Mouse (Mus musculus) forebrain, embryonic 16.5 days (tissue): ENCODE results near the gene Sem1. TPM values are rescaled to one million over a fixed set of nuclear protein-coding genes. Genes with fewer than 3 reads are reported as not detected.

Experiments
- ATAC-seq: fragments of 200-750 bp; cut with Nextera tagmentation; 2 replicates; pipeline ENCODE4 v1.8.0; 2017; ENCODE audit warnings: mild to moderate bottlenecking, moderate library complexity
- H3K27ac ChIP-seq: fragments of 300-500 bp; sonication (generic); 2 replicates; pipeline ENCODE4 v1.5.1; 2014; ENCODE audit warnings: low read length, control low read depth
- H3K27me3 ChIP-seq: fragments of 300-500 bp; sonication (generic); replicated peaks from 2 replicates; pipeline ENCODE4 v1.6.1; 2014; ENCODE audit warnings: low read length; ENCODE audit not compliant: control insufficient read depth, insufficient read depth
- H3K36me3 ChIP-seq: fragments of 300-500 bp; sonication (generic); 2 replicates; pipeline ENCODE4 v1.6.1; 2014; ENCODE audit not compliant: control insufficient read depth, insufficient read depth
- H3K4me1 ChIP-seq: fragments of 300-500 bp; sonication (generic); replicated peaks from 2 replicates; pipeline ENCODE4 v1.6.1; 2014; ENCODE audit warnings: low read length; ENCODE audit not compliant: control insufficient read depth, insufficient read depth
- H3K4me2 ChIP-seq: fragments of 300-500 bp; sonication (generic); 2 replicates; pipeline ENCODE4 v1.6.1; 2014; ENCODE audit warnings: mild to moderate bottlenecking, low read length, control low read depth
- H3K4me3 ChIP-seq: fragments of 300-500 bp; sonication (generic); replicated peaks from 2 replicates; pipeline ENCODE4 v1.5.1; 2014; ENCODE audit warnings: mild to moderate bottlenecking, low read length, control low read depth
- H3K9ac ChIP-seq: fragments of 300-500 bp; sonication (generic); replicated peaks from 2 replicates; pipeline ENCODE4 v1.6.1; 2014; ENCODE audit warnings: low read depth, low read length, control low read depth
- H3K9me3 ChIP-seq: fragments of 300-500 bp; sonication (generic); 2 replicates; pipeline ENCODE4 v1.6.1; 2016; ENCODE audit warnings: low read length; ENCODE audit not compliant: control insufficient read depth
- WGBS: fragments of 180-500 bp; shearing (Covaris S2); extraction: QIAGEN DNeasy Blood & Tissue Kit; methylation state at CpG from one replicate; pipeline ENCODE4 v1.1.7; 2014; 5-methylcytosine and 5-hydroxymethylcytosine counted together
- polyA plus RNA-seq: library from polyadenylated mRNA; unstranded; fragments of >200 nt; fragmentation: Nextera tagmentation; extraction: Ambion mirVana; gene quantifications from 2 replicates; pipeline ENCODE4 v1.2.1, GENCODE M21; 2015

Gene Sem1
- 165 and 179 TPM in 2 replicates for polyA plus RNA-seq

DNA sequence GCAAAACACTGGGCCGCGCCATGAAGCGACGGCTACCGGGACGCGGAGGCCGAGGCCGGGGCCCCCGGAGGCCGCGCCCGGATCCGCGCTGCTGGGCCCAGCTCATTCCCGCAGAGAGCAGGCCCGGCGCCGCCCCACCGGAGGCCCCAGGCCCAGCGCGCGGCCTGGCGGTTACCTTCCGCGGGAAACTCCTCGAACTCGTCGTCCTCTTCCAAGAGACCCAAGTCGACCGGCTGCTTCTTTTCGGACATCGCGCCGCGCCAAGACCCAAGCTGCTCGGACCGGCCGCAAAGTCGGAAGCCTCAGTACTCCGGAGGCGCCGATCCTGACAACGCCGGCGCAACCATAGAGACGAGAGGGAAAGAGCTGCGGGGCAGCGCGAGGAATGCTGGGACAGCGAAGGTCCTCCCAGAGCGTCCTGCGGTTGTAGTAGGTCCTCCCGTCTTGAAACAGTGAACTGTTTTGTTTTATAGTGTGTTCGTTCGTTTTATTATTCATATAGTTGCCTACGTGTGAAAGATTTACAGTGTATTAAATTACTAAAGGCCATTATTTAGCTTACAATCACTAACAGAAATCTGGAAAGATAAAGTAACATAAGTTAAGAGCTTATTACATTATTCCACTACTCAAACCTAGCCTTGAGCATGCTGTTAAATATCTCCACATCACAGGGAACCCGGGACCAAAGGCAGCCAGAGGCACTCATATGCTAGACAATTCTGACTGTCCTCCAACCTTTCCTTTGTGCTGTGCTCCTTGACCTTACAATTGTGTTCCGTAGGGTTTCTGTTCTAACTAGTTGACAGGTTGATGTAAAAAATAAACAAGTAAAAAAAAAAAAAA, at the start of gene Sem1:
Gene Sem1, minus strand, starts transcription at position 360 of the 846 bp plus-strand sequence.
- 1% methylated on average over 59 of the region's 59 CpGs for WGBS
- H3K4me2 ChIP-seq, result peak within 1 kb of the TSS; percentile 79
- ATAC-seq, result peak; percentile 99

DNA sequence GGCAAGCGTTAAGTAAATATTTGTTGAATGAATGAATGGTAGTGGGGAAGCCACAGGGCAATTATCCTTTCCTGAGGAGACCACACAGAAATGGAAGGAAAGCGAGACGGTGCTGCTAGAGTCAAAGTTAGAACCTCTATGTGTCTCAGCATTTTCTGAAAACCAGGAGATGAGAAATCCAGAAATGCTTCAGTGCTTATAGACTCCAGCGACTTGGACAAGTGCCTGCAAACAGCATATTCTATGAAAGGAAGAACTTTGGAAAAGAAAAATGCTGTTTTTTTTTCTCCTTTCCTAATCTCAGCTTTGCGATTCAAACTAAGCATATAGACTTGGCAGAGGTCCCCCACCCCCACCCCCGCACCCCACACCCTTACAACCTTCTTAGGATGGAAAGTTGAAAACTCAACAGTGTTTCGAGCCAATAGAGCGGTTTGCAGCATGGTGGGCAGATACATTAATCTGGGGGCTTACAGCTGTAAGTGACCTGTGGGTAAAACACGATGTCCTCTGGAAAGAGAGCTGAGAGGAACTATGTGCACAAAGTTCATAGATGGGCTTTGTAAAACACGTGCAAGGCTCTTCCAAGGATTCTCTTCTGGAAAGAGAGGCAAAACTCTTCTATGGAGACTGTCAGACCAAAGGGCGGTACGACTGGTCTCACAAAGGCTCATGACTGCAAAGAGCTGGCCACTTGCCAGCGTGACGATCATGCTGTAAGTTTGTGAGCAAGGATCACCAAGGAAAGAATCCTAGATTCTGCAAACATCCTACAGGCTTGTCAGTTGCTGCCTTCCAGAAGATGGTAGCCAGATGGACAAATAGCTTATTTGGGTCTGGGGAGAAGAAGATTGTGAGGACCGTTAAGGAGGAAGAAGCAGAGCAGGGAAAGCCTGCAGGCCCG, 44.6 kb upstream of the Sem1 start:
- no peak overlapping the region for H3K4me3 ChIP-seq
- no peak overlapping the region for H3K27ac ChIP-seq
- H3K36me3 ChIP-seq, result no peaks in the 10 kb centered on the region
- 42% methylated on average over 16 of the region's 16 CpGs for WGBS
- no peak for ATAC-seq
- no peaks in the 10 kb centered on the region for H3K9me3 ChIP-seq
- H3K4me2 ChIP-seq, result peak overlapping the region; percentile 36
- H3K4me1 ChIP-seq, result peaks cover 5% of the 10 kb centered on the region
- H3K9ac ChIP-seq, result 0 out of 2 replicates have a peak overlapping the region, but pooled peaks have one; percentile 9
- no peaks in the 10 kb centered on the region for H3K27me3 ChIP-seq

More for the DNA sequence above, at the start of gene Sem1:
- Histone ChIP-seq H3K9ac (peak within 1 kb of the TSS; percentile 83), H3K36me3 (no peaks in the 10 kb centered on the region; the same call in 1 of the 2 replicates), H3K27ac (peak within 1 kb of the TSS; percentile 80), H3K4me3 (peak within 1 kb of the TSS; percentile 80), H3K27me3 (no peaks in the 10 kb centered on the region), H3K4me1 (peaks cover 8% of the 10 kb centered on the region), H3K9me3 (no peaks in the 10 kb centered on the region)

GRCm38 (mm10) chr6:6603561-6604544, 25.4 kb upstream of the Sem1 start:
- H3K36me3 ChIP-seq, result no peaks in the 10 kb centered on the region
- H3K9ac ChIP-seq, result no peak overlapping the region
- no peaks in the 10 kb centered on the region for H3K27me3 ChIP-seq
- peaks cover 7% of the 10 kb centered on the region; the same call in 1 of the 2 replicates for H3K4me1 ChIP-seq
- H3K9me3 ChIP-seq, result no peaks in the 10 kb centered on the region
- peak overlapping the region; percentile 5; the same call in 1 of the 2 replicates for H3K27ac ChIP-seq
- H3K4me3 ChIP-seq, result no peak overlapping the region
- H3K4me2 ChIP-seq, result peak overlapping the region; percentile 29
- WGBS, result 3% methylated on average over 8 of the region's 8 CpGs
- ATAC-seq, result peak; percentile 88

GRCm38 (mm10) chr6:6586313-6586712, 7.8 kb upstream of the Sem1 start:
- no peak overlapping the region for H3K27ac ChIP-seq
- 83% methylated on average over 2 of the region's 2 CpGs for WGBS
- no peaks in the 10 kb centered on the region for H3K9me3 ChIP-seq
- no peak for ATAC-seq
- no peak overlapping the region for H3K4me2 ChIP-seq
- no peaks in the 10 kb centered on the region for H3K36me3 ChIP-seq
- H3K4me1 ChIP-seq, result no peaks in the 10 kb centered on the region
- no peak overlapping the region for H3K4me3 ChIP-seq
- no peaks in the 10 kb centered on the region for H3K27me3 ChIP-seq
- no peak overlapping the region for H3K9ac ChIP-seq

DNA sequence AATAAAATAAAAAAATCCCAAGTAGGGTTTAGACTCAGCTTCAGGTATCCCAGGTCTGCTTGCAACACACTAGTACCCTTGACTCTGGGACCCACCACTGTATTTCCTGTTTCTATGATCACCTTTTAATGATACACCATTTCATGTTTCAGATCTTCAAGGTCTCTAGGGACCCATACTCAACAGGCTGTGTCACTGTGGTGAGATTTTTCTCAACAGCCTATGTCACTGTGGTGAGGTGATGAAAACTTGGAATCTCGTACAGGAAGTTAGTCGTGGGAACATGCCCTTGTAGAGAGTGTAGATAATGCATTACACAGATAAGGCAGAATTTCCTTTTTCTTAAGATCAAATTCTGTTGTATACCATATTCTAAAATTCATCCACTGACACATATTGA, 3.4 kb upstream of the Sem1 start:
- no peak for ATAC-seq
- Histone ChIP-seq H3K4me2 (no peak overlapping the region), H3K27ac (no peak overlapping the region), H3K27me3 (no peaks in the 10 kb centered on the region), H3K4me3 (no peak overlapping the region), H3K4me1 (peaks cover 5% of the 10 kb centered on the region), H3K9me3 (no peaks in the 10 kb centered on the region), H3K36me3 (no peaks in the 10 kb centered on the region), H3K9ac (no peak overlapping the region)
- 88% methylated on average over 2 of the region's 2 CpGs for WGBS

- 3% methylated on average over 17 of the region's 17 CpGs for WGBS
- no peaks in the 10 kb centered on the region; the same call in 1 of the 2 replicates for H3K36me3 ChIP-seq
- H3K27ac ChIP-seq, result peak overlapping the region; percentile 80
- H3K4me3 ChIP-seq, result peak overlapping the region; percentile 80
- peak overlapping the region; percentile 79 for H3K4me2 ChIP-seq
- H3K27me3 ChIP-seq, result no peaks in the 10 kb centered on the region
- no peaks in the 10 kb centered on the region for H3K9me3 ChIP-seq
- peaks cover 12% of the 10 kb centered on the region for H3K4me1 ChIP-seq
- ATAC-seq, result peak; percentile 63
- H3K9ac ChIP-seq, result peak overlapping the region; percentile 83
Measured at GRCm38 (mm10) chr6:6577741-6578284, 650 bp downstream of the Sem1 start.

DNA sequence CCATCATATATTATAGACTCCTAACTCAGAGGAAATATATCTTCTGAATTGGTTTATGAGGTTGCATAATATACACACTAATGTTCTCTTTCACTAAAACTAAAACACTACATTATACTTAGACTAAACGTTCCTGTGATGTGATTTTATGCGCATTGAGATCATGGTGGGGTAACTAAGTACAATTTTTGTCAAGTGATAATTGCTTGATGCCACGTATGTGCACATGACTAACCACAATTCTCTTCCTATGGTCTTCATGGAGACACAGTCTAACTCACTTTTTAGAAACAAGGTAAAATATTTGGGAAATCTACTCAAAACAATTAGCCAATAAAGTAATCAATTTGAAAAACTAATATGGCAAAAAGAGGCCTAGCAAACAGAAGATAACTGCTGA, 1.2 kb downstream of the Sem1 start:
- Histone ChIP-seq H3K27me3 (no peaks in the 10 kb centered on the region), H3K27ac (no peak overlapping the region), H3K9me3 (no peaks in the 10 kb centered on the region), H3K9ac (peak overlapping the region; percentile 83; the same call in 1 of the 2 replicates), H3K4me3 (peak overlapping the region; percentile 80), H3K36me3 (no peaks in the 10 kb centered on the region; the same call in 1 of the 2 replicates), H3K4me1 (peaks cover 15% of the 10 kb centered on the region), H3K4me2 (peak overlapping the region; percentile 79)
- 61% methylated on average over 3 of the region's 3 CpGs for WGBS
- ATAC-seq, result no peak

DNA sequence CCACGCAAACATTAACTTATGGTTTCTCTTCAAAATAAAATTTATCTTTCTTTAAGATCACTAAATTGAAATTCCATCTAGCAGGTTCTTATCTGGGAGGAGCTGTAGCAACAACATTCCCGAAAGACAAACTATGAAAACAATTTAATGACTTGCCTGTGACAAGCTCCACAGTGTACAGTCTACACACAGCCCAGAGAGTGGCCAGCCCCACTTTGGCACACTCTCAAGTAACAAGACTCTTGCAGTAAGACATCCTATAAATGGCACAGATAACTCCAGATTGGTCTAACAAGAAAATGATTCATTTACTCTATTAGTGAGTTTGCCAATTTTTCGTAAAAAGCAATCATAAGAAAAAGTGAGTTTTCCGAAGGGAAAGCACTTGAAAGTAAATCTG, 2.7 kb downstream of the Sem1 start:
- Histone ChIP-seq H3K36me3 (no peaks in the 10 kb centered on the region; the same call in 1 of the 2 replicates), H3K4me3 (no peak overlapping the region), H3K27me3 (no peaks in the 10 kb centered on the region), H3K4me2 (no peak overlapping the region), H3K9me3 (no peaks in the 10 kb centered on the region), H3K9ac (no peak overlapping the region), H3K27ac (no peak overlapping the region), H3K4me1 (peaks cover 17% of the 10 kb centered on the region)
- WGBS, result 77% methylated on average over 4 of the region's 4 CpGs
- no peak for ATAC-seq
